Mouse (Mus musculus): ENCODE results near the gene Lcn2. TPM values are rescaled to one million over a fixed set of nuclear protein-coding genes. Genes with fewer than 3 reads are reported as not detected.
A peak's percentile ranks its signal among the peaks of the same experiment; 100 is the strongest.

Gene Lcn2
- polyA plus RNA-seq, 1 experiment from 2014 or later = 0.25 TPM

- Histone ChIP-seq H3K4me3 (ENCODE audit: low read depth, low read length) (no peak overlapping the region), H3K36me3 (ENCODE audit: control insufficient read depth, insufficient read depth, low read length) (peaks cover 25% of the 10 kb centered on the region), H3K27ac (ENCODE audit: low read depth, low read length) (no peak overlapping the region), H3K4me1 (ENCODE audit: control insufficient read depth, insufficient read depth, low read length) (peaks cover 6% of the 10 kb centered on the region), H3K9me3 (replicated peaks; ENCODE audit: control insufficient read depth, low read length) (no peaks in the 10 kb centered on the region), H3K27me3 (replicated peaks; ENCODE audit: control insufficient read depth, insufficient read depth, low read length) (no peaks in the 10 kb centered on the region), H3K9ac (ENCODE audit: low read length) (no peak overlapping the region), H3K4me2 (ENCODE audit: low read length) (no peak overlapping the region; the same call in 1 of the 2 replicates)
- ATAC-seq (no peak), DNase-seq (ENCODE audit: low spot score) (no peak)
- 82% methylated on average over 2 of the region's 2 CpGs for WGBS
Observed at GRCm38 (mm10) chr2:32382689-32383088, 5.4 kb downstream of the Lcn2 start.

GRCm38 (mm10) chr2:32381775-32382223, 6.3 kb downstream of the Lcn2 start, which contains the start of gene 1110008P14Rik:
Gene 1110008P14Rik (minus strand): TSS chr2:32381938.
- Histone ChIP-seq H3K27ac (ENCODE audit: low read depth, low read length) (no peak within 1 kb of the TSS), H3K4me3 (ENCODE audit: low read depth, low read length) (peak within 1 kb of the TSS; percentile 60), H3K4me1 (ENCODE audit: control insufficient read depth, insufficient read depth, low read length) (peaks cover 6% of the 10 kb centered on the region), H3K36me3 (ENCODE audit: control insufficient read depth, insufficient read depth, low read length) (peaks cover 34% of the 10 kb centered on the region), H3K9me3 (replicated peaks; ENCODE audit: control insufficient read depth, low read length) (no peaks in the 10 kb centered on the region), H3K27me3 (replicated peaks; ENCODE audit: control insufficient read depth, insufficient read depth, low read length) (no peaks in the 10 kb centered on the region), H3K4me2 (ENCODE audit: low read length) (peak within 1 kb of the TSS; percentile 94), H3K9ac (ENCODE audit: low read length) (peak within 1 kb of the TSS; percentile 73)
- WGBS = under 1% methylated on average over 41 of the region's 47 CpGs
- peak; percentile 92 for ATAC-seq
- peak; percentile 95 for DNase-seq (ENCODE audit: low spot score)

GRCm38 (mm10) chr2:32381141-32381774, 6.8 kb downstream of the Lcn2 start:
- H3K27ac ChIP-seq (ENCODE audit: low read depth, low read length) = no peak overlapping the region
- no peaks in the 10 kb centered on the region for H3K9me3 ChIP-seq (replicated peaks; ENCODE audit: control insufficient read depth, low read length)
- H3K9ac ChIP-seq (ENCODE audit: low read length) = peak overlapping the region; percentile 73
- peaks cover 6% of the 10 kb centered on the region for H3K4me1 ChIP-seq (ENCODE audit: control insufficient read depth, insufficient read depth, low read length)
- under 1% methylated on average over 27 of the region's 27 CpGs for WGBS
- ATAC-seq (peak; percentile 57; the same call in 1 of the 2 replicates), DNase-seq (ENCODE audit: low spot score) (peak; percentile 49)
- peak overlapping the region; percentile 60 for H3K4me3 ChIP-seq (ENCODE audit: low read depth, low read length)
- H3K36me3 ChIP-seq (ENCODE audit: control insufficient read depth, insufficient read depth, low read length) = peaks cover 39% of the 10 kb centered on the region
- no peaks in the 10 kb centered on the region for H3K27me3 ChIP-seq (replicated peaks; ENCODE audit: control insufficient read depth, insufficient read depth, low read length)
- H3K4me2 ChIP-seq (ENCODE audit: low read length) = peak overlapping the region; percentile 94

- H3K36me3 ChIP-seq (ENCODE audit: control insufficient read depth, insufficient read depth, low read length) = peaks cover 51% of the 10 kb centered on the region
- H3K27ac ChIP-seq (ENCODE audit: low read depth, low read length) = no peak overlapping the region
- DNase-seq (ENCODE audit: low spot score) (no peak), ATAC-seq (no peak)
- 90% methylated on average over 7 of the region's 7 CpGs for WGBS
- H3K4me2 ChIP-seq (ENCODE audit: low read length) = no peak overlapping the region
- H3K27me3 ChIP-seq (replicated peaks; ENCODE audit: control insufficient read depth, insufficient read depth, low read length) = no peaks in the 10 kb centered on the region
- H3K4me1 ChIP-seq (ENCODE audit: control insufficient read depth, insufficient read depth, low read length) = peaks cover 6% of the 10 kb centered on the region
- no peaks in the 10 kb centered on the region for H3K9me3 ChIP-seq (replicated peaks; ENCODE audit: control insufficient read depth, low read length)
- H3K9ac ChIP-seq (ENCODE audit: low read length) = no peak overlapping the region
- no peak overlapping the region for H3K4me3 ChIP-seq (ENCODE audit: low read depth, low read length)
Observed at GRCm38 (mm10) chr2:32380001-32380500, 8.0 kb downstream of the Lcn2 start.

- WGBS = 92% methylated on average over 10 of the region's 10 CpGs
- no peak overlapping the region for H3K27ac ChIP-seq (ENCODE audit: low read depth, low read length)
- no peak for ATAC-seq
- H3K4me2 ChIP-seq (ENCODE audit: low read length) = no peak overlapping the region
- H3K9me3 ChIP-seq (replicated peaks; ENCODE audit: control insufficient read depth, low read length) = no peaks in the 10 kb centered on the region
- H3K4me3 ChIP-seq (ENCODE audit: low read depth, low read length) = no peak overlapping the region
- H3K9ac ChIP-seq (ENCODE audit: low read length) = no peak overlapping the region
- H3K27me3 ChIP-seq (replicated peaks; ENCODE audit: control insufficient read depth, insufficient read depth, low read length) = no peaks in the 10 kb centered on the region
- no peak for DNase-seq (ENCODE audit: low spot score)
- H3K36me3 ChIP-seq (ENCODE audit: control insufficient read depth, insufficient read depth, low read length) = peaks cover 75% of the 10 kb centered on the region
- peaks cover 6% of the 10 kb centered on the region for H3K4me1 ChIP-seq (ENCODE audit: control insufficient read depth, insufficient read depth, low read length)
Observed at GRCm38 (mm10) chr2:32376963-32377362, 11.1 kb downstream of the Lcn2 start.

- WGBS = 89% methylated on average over 13 of the region's 13 CpGs
- DNase-seq (ENCODE audit: low spot score) = no peak
Observed at GRCm38 (mm10) chr2:32375317-32375940, 12.6 kb downstream of the Lcn2 start.

GRCm38 (mm10) chr2:32374191-32374590, 13.9 kb downstream of the Lcn2 start:
- Histone ChIP-seq H3K27me3 (replicated peaks; ENCODE audit: control insufficient read depth, insufficient read depth, low read length) (no peaks in the 10 kb centered on the region), H3K4me2 (ENCODE audit: low read length) (no peak overlapping the region), H3K4me3 (ENCODE audit: low read depth, low read length) (no peak overlapping the region), H3K36me3 (ENCODE audit: control insufficient read depth, insufficient read depth, low read length) (peaks cover 94% of the 10 kb centered on the region), H3K9ac (ENCODE audit: low read length) (no peak overlapping the region), H3K4me1 (ENCODE audit: control insufficient read depth, insufficient read depth, low read length) (no peaks in the 10 kb centered on the region), H3K27ac (ENCODE audit: low read depth, low read length) (no peak overlapping the region), H3K9me3 (replicated peaks; ENCODE audit: control insufficient read depth, low read length) (no peaks in the 10 kb centered on the region)
- 91% methylated on average over 10 of the region's 10 CpGs for WGBS
- no peak for DNase-seq (ENCODE audit: low spot score)
- ATAC-seq = no peak

More at GRCm38 (mm10) chr2:32375317-32375940, 12.6 kb downstream of the Lcn2 start:
- H3K4me2 ChIP-seq (ENCODE audit: low read length) = no peak overlapping the region
- H3K9me3 ChIP-seq (replicated peaks; ENCODE audit: control insufficient read depth, low read length) = no peaks in the 10 kb centered on the region
- no peaks in the 10 kb centered on the region for H3K27me3 ChIP-seq (replicated peaks; ENCODE audit: control insufficient read depth, insufficient read depth, low read length)
- H3K27ac ChIP-seq (ENCODE audit: low read depth, low read length) = no peak overlapping the region
- no peak overlapping the region for H3K4me3 ChIP-seq (ENCODE audit: low read depth, low read length)
- no peak overlapping the region for H3K9ac ChIP-seq (ENCODE audit: low read length)
- no peak for ATAC-seq
- no peaks in the 10 kb centered on the region for H3K4me1 ChIP-seq (ENCODE audit: control insufficient read depth, insufficient read depth, low read length)
- H3K36me3 ChIP-seq (ENCODE audit: control insufficient read depth, insufficient read depth, low read length) = peaks cover 91% of the 10 kb centered on the region

GRCm38 (mm10) chr2:32367315-32367714, 20.7 kb downstream of the Lcn2 start:
- Histone ChIP-seq H3K4me2 (ENCODE audit: low read length) (no peak overlapping the region), H3K27ac (ENCODE audit: low read depth, low read length) (no peak overlapping the region), H3K27me3 (replicated peaks; ENCODE audit: control insufficient read depth, insufficient read depth, low read length) (no peaks in the 10 kb centered on the region), H3K4me3 (ENCODE audit: low read depth, low read length) (no peak overlapping the region), H3K9me3 (replicated peaks; ENCODE audit: control insufficient read depth, low read length) (no peaks in the 10 kb centered on the region), H3K36me3 (ENCODE audit: control insufficient read depth, insufficient read depth, low read length) (peaks cover 57% of the 10 kb centered on the region), H3K4me1 (ENCODE audit: control insufficient read depth, insufficient read depth, low read length) (peaks cover 5% of the 10 kb centered on the region), H3K9ac (ENCODE audit: low read length) (no peak overlapping the region)
- ATAC-seq = no peak
- WGBS = 95% methylated on average over 5 of the region's 5 CpGs
- DNase-seq (ENCODE audit: low spot score) = no peak

GRCm38 (mm10) chr2:32364121-32364520, 23.9 kb downstream of the Lcn2 start:
- H3K9me3 ChIP-seq (replicated peaks; ENCODE audit: control insufficient read depth, low read length) = no peaks in the 10 kb centered on the region
- no peak overlapping the region for H3K27ac ChIP-seq (ENCODE audit: low read depth, low read length)
- peaks cover 9% of the 10 kb centered on the region for H3K27me3 ChIP-seq (replicated peaks; ENCODE audit: control insufficient read depth, insufficient read depth, low read length)
- H3K9ac ChIP-seq (ENCODE audit: low read length) = peak overlapping the region; percentile 87; the same call in 1 of the 2 replicates
- H3K4me1 ChIP-seq (ENCODE audit: control insufficient read depth, insufficient read depth, low read length) = peaks cover 11% of the 10 kb centered on the region
- H3K36me3 ChIP-seq (ENCODE audit: control insufficient read depth, insufficient read depth, low read length) = peaks cover 25% of the 10 kb centered on the region
- ATAC-seq (no peak), DNase-seq (ENCODE audit: low spot score) (no peak)
- peak overlapping the region; percentile 83 for H3K4me2 ChIP-seq (ENCODE audit: low read length)
- H3K4me3 ChIP-seq (ENCODE audit: low read depth, low read length) = peak overlapping the region; percentile 80; the same call in 1 of the 2 replicates
- WGBS = 84% methylated on average over 8 of the region's 8 CpGs
